Mouse (Mus musculus) limb, embryonic 14.5 days (tissue): ENCODE measurements around the gene Klc4. TPM values are rescaled to one million over a fixed set of nuclear protein-coding genes. Genes with fewer than 3 reads are reported as not detected.

Experiments used
- ATAC-seq: fragments of 200-750 bp; cut with Nextera tagmentation; 2 replicates; pipeline ENCODE4 v1.8.0; 2017; ENCODE audit warnings: low read depth, moderate number of reproducible peaks, moderate TSS enrichment; ENCODE audit not compliant: low FRiP score
- DNase-seq: peaks from one replicate; pipeline ENCODE4 v3.0.0-alpha.2; 2015; ENCODE audit warnings: low spot score
- H3K27ac ChIP-seq: fragments of 300-500 bp; sonication (generic); replicated peaks from 2 replicates; pipeline ENCODE4 v1.5.1; 2014; ENCODE audit warnings: low read depth, mild to moderate bottlenecking, low read length, moderate library complexity, mixed read lengths
- H3K27me3 ChIP-seq: fragments of 300-500 bp; sonication (generic); 2 replicates; pipeline ENCODE4 v1.6.1; 2014; ENCODE audit warnings: low read length, mixed read lengths; ENCODE audit not compliant: control insufficient read depth, insufficient read depth
- H3K36me3 ChIP-seq: fragments of 300-500 bp; sonication (generic); 2 replicates; pipeline ENCODE4 v1.6.1; 2014; ENCODE audit warnings: mild to moderate bottlenecking, low read length, moderate library complexity, mixed read lengths; ENCODE audit not compliant: control insufficient read depth, insufficient read depth
- H3K4me1 ChIP-seq: fragments of 300-500 bp; sonication (generic); 2 replicates; pipeline ENCODE4 v1.6.1; 2014; ENCODE audit warnings: antibody characterized with exemption, low read length, mixed read lengths; ENCODE audit not compliant: control insufficient read depth, insufficient read depth
- H3K4me2 ChIP-seq: fragments of 300-500 bp; sonication (generic); replicated peaks from 2 replicates; pipeline ENCODE4 v1.6.1; 2014; ENCODE audit warnings: low read depth, mild to moderate bottlenecking, low read length, moderate library complexity; ENCODE audit not compliant: severe bottlenecking
- H3K4me3 ChIP-seq: fragments of 300-500 bp; sonication (generic); replicated peaks from 2 replicates; pipeline ENCODE4 v1.5.1; 2014; ENCODE audit warnings: low read length
- H3K9ac ChIP-seq: fragments of 300-500 bp; sonication (generic); 2 replicates; pipeline ENCODE4 v1.6.1; 2014; ENCODE audit warnings: mild to moderate bottlenecking, low read depth, low read length, moderate library complexity; ENCODE audit not compliant: severe bottlenecking
- H3K9me3 ChIP-seq: fragments of 300-500 bp; sonication (generic); 2 replicates; pipeline ENCODE4 v1.6.1; 2016; ENCODE audit warnings: low read length; ENCODE audit not compliant: control insufficient read depth
- POLR2A ChIP-seq: fragments of 200-500 bp; IDR thresholded peaks from 2 replicates; pipeline ENCODE4 v1.8.0; 2012; ENCODE audit warnings: inconsistent platforms, mild to moderate bottlenecking, moderate library complexity, borderline replicate concordance; ENCODE audit not compliant: insufficient read depth, insufficient read length; ENCODE audit errors: extremely low read depth
- WGBS: fragments of 180-500 bp; shearing (Covaris S2); extraction: QIAGEN DNeasy Blood & Tissue Kit; methylation state at CpG from one replicate; pipeline ENCODE4 v1.1.7; 2014; 5-methylcytosine and 5-hydroxymethylcytosine counted together
- polyA plus RNA-seq, 2 experiments: library from polyadenylated mRNA; depleted of rRNA in 1 of 2; stranded (reverse) in 1 of 2; unstranded in 1 of 2; fragments of >200 nt; fragmentation: Nextera tagmentation in 1 of 2; extraction: Ambion mirVana in 1 of 2; gene quantifications; 2 replicates each; pipeline versions ENCODE4 v1.2.1 to v1.2.3; 2012 to 2014

Klc4 gene
- polyA plus RNA-seq, 2 experiments, result 19.3 to 20.4 TPM

DNA sequence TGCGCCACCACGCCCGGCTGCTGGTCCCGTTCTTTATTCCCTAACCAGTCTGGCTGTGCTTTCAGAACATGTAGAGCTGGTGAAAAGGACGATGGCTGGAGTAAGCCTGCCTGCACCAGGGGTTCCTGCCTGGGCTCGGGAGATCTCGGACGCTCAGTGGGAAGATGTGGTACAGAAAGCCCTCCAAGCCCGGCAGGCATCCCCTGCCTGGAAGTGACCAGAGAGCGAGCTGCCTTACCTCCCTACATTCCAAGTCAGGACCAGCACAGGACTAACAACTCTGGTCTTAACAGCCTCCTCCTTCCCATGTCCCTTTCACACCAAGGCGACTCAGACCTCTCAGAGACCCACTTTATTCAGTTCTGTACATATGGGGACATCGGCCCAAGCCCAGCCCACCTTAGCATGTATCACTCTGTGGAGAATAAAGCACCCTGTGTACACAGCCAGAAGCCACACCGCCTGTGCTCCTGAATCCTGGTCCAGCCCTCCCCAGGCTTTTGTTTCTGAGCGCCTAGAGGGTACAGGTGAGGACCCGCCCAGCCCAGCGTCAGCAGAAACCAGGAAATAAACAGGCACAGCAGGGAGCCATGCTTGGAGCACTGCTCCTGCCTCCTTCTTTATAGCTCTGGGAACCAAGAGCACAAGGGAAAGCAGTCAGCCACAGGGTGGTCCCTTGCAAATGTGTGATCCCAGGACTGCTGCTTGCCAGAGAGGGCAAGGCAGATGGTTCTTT lies 37.0 kb upstream of the Klc4 start:
- H3K4me3 ChIP-seq, result no peak overlapping the region
- no peaks in the 10 kb centered on the region for H3K27me3 ChIP-seq
- H3K36me3 ChIP-seq, result peaks cover 60% of the 10 kb centered on the region
- no peaks in the 10 kb centered on the region for H3K9me3 ChIP-seq
- 80% methylated on average over 16 of the region's 16 CpGs for WGBS
- TF ChIP-seq POLR2A, result no peak
- no peak for ATAC-seq
- DNase-seq, result no peak
- H3K9ac ChIP-seq, result no peak overlapping the region
- H3K4me2 ChIP-seq, result no peak overlapping the region
- H3K4me1 ChIP-seq, result peaks cover 15% of the 10 kb centered on the region
- no peak overlapping the region for H3K27ac ChIP-seq

DNA sequence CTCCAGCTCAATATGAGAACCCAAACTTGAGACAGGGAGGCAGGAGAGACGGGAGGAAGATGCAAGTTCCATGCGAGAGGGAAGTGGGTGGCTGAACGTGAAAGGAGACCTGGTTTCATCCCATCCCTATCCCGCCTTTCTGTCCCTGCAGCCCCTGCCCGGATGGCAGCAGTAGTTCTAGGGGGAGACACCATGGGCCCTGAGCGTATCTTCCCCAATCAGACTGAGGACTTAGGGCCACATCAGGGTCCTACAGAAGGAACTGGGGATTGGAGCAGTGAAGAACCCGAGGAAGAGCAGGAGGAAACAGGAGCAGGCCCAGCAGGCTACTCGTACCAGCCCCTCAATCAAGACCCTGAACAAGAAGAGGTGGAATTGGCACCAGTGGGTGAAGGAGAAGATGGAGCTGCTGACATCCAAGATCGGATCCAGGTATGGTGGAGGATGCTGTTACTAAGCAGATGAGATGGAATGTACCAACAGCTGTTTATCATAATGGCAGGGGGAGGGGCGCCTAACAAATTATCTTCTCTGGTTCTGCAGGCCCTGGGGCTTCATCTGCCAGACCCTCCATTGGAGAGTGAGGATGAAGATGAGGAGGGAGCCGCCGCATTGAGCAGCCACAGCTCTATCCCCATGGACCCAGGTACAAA lies 35.8 kb upstream of the Klc4 start:
- ATAC-seq (no peak), DNase-seq (no peak)
- peak overlapping the region; percentile 53; the same call in 1 of the 2 replicates for H3K27ac ChIP-seq
- peaks cover 60% of the 10 kb centered on the region for H3K36me3 ChIP-seq
- TF ChIP-seq POLR2A, result no peak
- peak overlapping the region; percentile 86 for H3K4me2 ChIP-seq
- no peaks in the 10 kb centered on the region for H3K27me3 ChIP-seq
- WGBS, result 22% methylated on average over 12 of the region's 12 CpGs
- peak overlapping the region; percentile 73 for H3K9ac ChIP-seq
- no peaks in the 10 kb centered on the region for H3K9me3 ChIP-seq
- H3K4me3 ChIP-seq, result peak overlapping the region; percentile 87
- H3K4me1 ChIP-seq, result peaks cover 15% of the 10 kb centered on the region

DNA sequence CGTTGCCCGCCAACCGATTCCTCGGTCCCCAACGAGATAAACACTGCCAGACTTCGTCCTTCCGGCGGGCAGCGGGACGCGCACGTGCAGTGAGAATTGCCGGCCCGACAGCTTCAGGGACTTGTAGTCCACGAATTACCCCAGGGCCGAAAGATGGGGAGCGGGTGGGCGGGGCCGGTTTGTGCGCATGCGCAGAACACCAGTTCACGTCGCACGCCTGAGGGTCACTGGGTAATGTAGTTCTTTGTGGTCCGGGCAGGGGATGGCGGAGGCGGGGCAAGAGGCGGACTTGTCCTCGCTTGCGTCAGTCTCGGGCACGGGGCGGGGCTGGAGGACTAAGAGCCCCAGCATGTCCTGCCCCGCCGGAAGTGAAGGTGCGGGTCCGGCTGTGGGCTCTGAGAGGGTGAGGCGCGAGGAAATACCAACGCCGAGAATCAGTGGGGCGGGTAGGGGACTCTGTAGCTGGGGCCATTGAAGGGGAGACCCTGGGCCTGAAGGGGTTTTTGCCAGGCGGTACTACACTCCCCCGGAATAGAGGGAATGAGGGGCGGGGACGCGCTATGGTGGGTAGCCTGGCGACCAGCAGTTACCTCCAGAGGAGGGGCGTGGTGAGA lies 35.0 kb upstream of the Klc4 start, which contains the start of gene Klhdc3:
TSS of gene Klhdc3 (minus strand) at position 155 of the 614 bp plus-strand sequence.
- WGBS, result under 1% methylated on average over 46 of the region's 49 CpGs

DNA sequence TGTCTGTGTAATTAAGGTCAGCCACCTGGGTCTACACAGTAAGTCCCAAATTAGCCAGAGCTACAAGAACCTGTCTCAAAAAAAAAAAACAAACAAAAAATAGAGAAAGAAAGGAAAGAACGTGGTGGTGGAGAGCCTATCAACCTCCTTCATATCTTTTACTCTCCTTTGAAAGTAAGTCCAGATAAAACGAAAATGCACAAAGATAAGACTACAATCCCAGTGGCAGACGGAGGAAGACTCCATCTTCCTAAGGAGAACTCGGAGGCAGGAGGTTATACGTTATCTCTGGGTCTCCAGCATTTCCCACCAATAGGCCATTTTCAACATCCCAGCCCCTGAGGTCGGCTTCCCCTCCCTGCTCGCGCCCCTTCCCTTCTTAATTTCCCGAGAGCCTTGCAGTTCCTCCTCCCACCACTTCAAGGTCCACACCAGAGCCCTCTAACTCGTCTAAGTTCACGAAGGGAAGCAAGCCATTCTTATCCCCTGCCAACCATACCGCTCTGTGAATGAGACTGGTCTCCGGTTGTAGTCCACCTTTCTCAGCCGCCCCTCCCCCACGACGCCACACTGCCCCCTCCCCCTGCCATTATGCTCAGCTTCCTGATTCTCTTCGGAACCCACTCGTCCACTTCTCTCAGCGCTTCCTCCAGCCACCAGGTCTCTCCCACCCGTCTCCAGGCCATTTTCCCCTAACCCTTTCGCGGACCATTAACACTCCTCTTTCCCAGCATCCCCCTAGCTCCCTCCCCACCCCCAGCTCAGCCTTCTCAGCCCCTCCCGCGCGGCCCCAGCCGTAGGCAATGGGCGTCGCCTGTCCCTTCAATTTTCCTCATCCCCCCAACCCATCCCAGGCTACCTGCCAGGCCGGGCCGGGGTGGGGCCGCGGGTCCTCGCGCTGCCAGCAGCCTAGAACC lies 34.3 kb upstream of the Klc4 start:
- H3K4me2 ChIP-seq, result peak overlapping the region; percentile 63
- under 1% methylated on average over 34 of the region's 34 CpGs for WGBS
- no peaks in the 10 kb centered on the region for H3K9me3 ChIP-seq
- H3K9ac ChIP-seq, result peak overlapping the region; percentile 73
- H3K36me3 ChIP-seq, result peaks cover 57% of the 10 kb centered on the region
- TF ChIP-seq POLR2A, result no peak
- H3K27me3 ChIP-seq, result no peaks in the 10 kb centered on the region
- peaks cover 15% of the 10 kb centered on the region for H3K4me1 ChIP-seq
- ATAC-seq (peak; percentile 34), DNase-seq (no peak)
- peak overlapping the region; percentile 87 for H3K4me3 ChIP-seq
- H3K27ac ChIP-seq, result peak overlapping the region; percentile 81

More for the DNA sequence above, 35.0 kb upstream of the Klc4 start, which contains the start of gene Klhdc3:
- Histone ChIP-seq H3K4me3 (peak within 1 kb of the TSS; percentile 87), H3K36me3 (peaks cover 60% of the 10 kb centered on the region), H3K9me3 (no peaks in the 10 kb centered on the region), H3K4me2 (peak within 1 kb of the TSS; percentile 86), H3K9ac (peak within 1 kb of the TSS; percentile 73), H3K4me1 (peaks cover 15% of the 10 kb centered on the region), H3K27ac (peak within 1 kb of the TSS; percentile 81), H3K27me3 (no peaks in the 10 kb centered on the region)
- DNase-seq (peak; percentile 97), ATAC-seq (peak; percentile 97)
- no peak for TF ChIP-seq POLR2A

DNA sequence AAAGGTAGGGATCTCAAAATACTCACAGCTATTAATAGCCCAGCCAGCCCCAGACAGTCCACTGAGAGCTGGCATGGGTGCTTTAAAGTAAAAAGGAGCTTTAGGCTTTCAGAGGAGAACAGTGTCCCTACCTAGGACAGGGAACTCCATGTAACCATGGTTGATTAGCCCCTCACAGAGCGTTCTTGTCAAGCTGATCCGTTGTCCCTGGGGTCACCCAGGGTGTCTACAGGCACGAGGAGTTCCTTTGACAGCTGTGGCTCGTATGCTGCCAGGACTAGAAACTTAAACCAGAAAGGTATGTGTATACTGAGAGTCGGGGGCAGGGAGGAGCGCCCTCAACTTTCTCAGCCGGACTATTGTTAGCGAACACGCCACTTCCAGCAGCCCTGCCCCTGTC lies 33.1 kb upstream of the Klc4 start:
- no peak for DNase-seq
- ATAC-seq, result no peak
- no peak overlapping the region for H3K27ac ChIP-seq
- peak overlapping the region; percentile 63 for H3K4me2 ChIP-seq
- no peaks in the 10 kb centered on the region for H3K27me3 ChIP-seq
- peaks cover 21% of the 10 kb centered on the region for H3K4me1 ChIP-seq
- H3K36me3 ChIP-seq, result peaks cover 51% of the 10 kb centered on the region
- TF ChIP-seq POLR2A, result no peak
- WGBS, result 58% methylated on average over 9 of the region's 9 CpGs
- H3K9ac ChIP-seq, result 0 out of 2 replicates have a peak overlapping the region, but pooled peaks have one; percentile 73
- no peaks in the 10 kb centered on the region for H3K9me3 ChIP-seq
- H3K4me3 ChIP-seq, result peak overlapping the region; percentile 87
